In the genomic region with DNA sequence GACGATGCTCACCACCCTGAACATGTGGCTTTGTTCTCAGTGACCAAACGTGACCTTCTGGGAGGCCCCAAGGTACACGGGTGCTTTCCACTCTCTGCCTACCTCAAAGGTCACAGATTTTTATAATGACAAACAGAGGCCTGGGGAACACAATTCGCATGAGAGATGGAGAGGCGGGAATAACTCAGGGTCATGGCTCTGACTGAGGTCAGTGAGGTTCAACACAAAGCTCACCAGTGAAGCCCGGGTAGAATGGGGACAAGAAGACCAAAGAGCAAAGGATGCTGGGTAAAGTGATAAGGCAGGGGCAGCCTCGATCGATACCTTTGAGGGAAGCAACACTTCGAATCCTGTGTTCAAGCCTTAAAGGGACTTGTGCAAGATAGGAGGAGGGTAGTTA, we compare ENCODE assay signal across 22 mouse cellular contexts.
"Had no signal": no experiment of that assay in that cellular context is flagged by ENCODE, and none has a peak within 500 bp of the region (broad histone marks: within the 10 kb centered on the region; RNA-seq: fewer than 3 reads in every experiment).

No protein-coding gene starts in this region.

- DNase-seq: gastrocnemius, postnatal 10 days; gastrocnemius, postnatal 36 days; heart, adult 2 months; heart, postnatal 14 days; heart, postnatal 36 days; kidney, adult 11 months; kidney, adult 8-10 months; kidney, postnatal 10 days; kidney, postnatal 25 days; kidney, postnatal 4 days; lung, adult 18-20 months had no signal

- H3K27ac ChIP-seq: left cerebral cortex, adult 2 months had no signal

- H3K4me2 ChIP-seq: heart, embryonic 11.5 days; heart, embryonic 15.5 days; hindbrain, embryonic 13.5 days; hindbrain, embryonic 15.5 days; limb, embryonic 13.5 days; limb, embryonic 15.5 days had no signal

- H3K36me3 ChIP-seq: heart, embryonic 15.5 days; hindbrain, embryonic 13.5 days; hindbrain, embryonic 15.5 days had no signal

- H3K4me3 ChIP-seq: heart, adult 2 months; heart, embryonic 13.5 days; heart, embryonic 15.5 days; hindbrain, embryonic 13.5 days; hindbrain, embryonic 15.5 days; layer of hippocampus, adult 2 months; left cerebral cortex, adult 2 months; limb, embryonic 13.5 days; limb, embryonic 15.5 days had no signal

- H3K9ac ChIP-seq: heart, embryonic 15.5 days; hindbrain, embryonic 13.5 days; hindbrain, embryonic 15.5 days; limb, embryonic 13.5 days; limb, embryonic 15.5 days had no signal

- ATAC-seq: hindbrain, postnatal 0 days; intestine, embryonic 16.5 days had no signal

- H3K27me3 ChIP-seq: heart, embryonic 13.5 days; heart, embryonic 15.5 days; hindbrain, embryonic 13.5 days; hindbrain, embryonic 15.5 days; limb, embryonic 13.5 days; limb, embryonic 15.5 days had no signal

- H3K9me3 ChIP-seq: heart, embryonic 15.5 days; hindbrain, embryonic 13.5 days; hindbrain, embryonic 15.5 days; limb, embryonic 15.5 days had no signal
